Mouse (Mus musculus): ENCODE results near the gene Hrc.

- no peak for TF ChIP-seq TAL1 (conservative IDR thresholded peaks at IDR 0.05; ENCODE audit: low read depth, low read length)
- TF ChIP-seq CTCF (IDR thresholded peaks at IDR 0.05; ENCODE audit: low read depth, low read length): no peak
These were observed 3.2 kb downstream of the Hrc start for GRCm38 (mm10) chr7:45338161-45338911.
